Mouse (Mus musculus) cerebellum, adult 2 months (tissue): ENCODE measurements around the gene Alkbh2. TPM values are rescaled to one million over a fixed set of nuclear protein-coding genes. Genes with fewer than 3 reads are reported as not detected.
A peak's percentile ranks its signal among the peaks of the same experiment; 100 is the strongest.

Experiments used
- DNase-seq, 2 experiments: peaks; one replicate each; pipeline ENCODE4 v3.0.0; 2021
- H3K27ac ChIP-seq: fragments of 200-500 bp; 2 replicates; pipeline ENCODE4 v1.5.1; 2012; ENCODE audit warnings: low read length, control low read depth, inconsistent platforms; ENCODE audit not compliant: insufficient read depth
- H3K27me3 ChIP-seq: fragments of 200-500 bp; 2 replicates; pipeline ENCODE4 v1.6.1; 2012; ENCODE audit warnings: inconsistent platforms, mild to moderate bottlenecking, low read length, moderate library complexity; ENCODE audit not compliant: control insufficient read depth, insufficient read depth
- H3K4me1 ChIP-seq: fragments of 200-500 bp; 2 replicates; pipeline ENCODE4 v1.6.1; 2011; ENCODE audit warnings: low read length; ENCODE audit not compliant: control insufficient read depth, insufficient read depth
- H3K4me3 ChIP-seq: fragments of 200-500 bp; replicated peaks from 2 replicates; pipeline ENCODE3; 2011; ENCODE audit warnings: mild to moderate bottlenecking, low read depth, low read length, control low read depth; ENCODE audit not compliant: insufficient read depth
- CTCF ChIP-seq: fragments of 200-500 bp; IDR thresholded peaks from 2 replicates; pipeline ENCODE4 v1.5.1; 2011; ENCODE audit warnings: low read depth, mild to moderate bottlenecking, control low read depth, low read length, moderate library complexity, borderline replicate concordance; ENCODE audit not compliant: insufficient read depth
- POLR2A ChIP-seq: fragments of 200-500 bp; IDR thresholded peaks from 2 replicates; pipeline ENCODE4 v1.6.1; 2011; ENCODE audit warnings: low read length, control low read depth, borderline replicate concordance; ENCODE audit not compliant: insufficient read depth
- WGBS: fragments of 180-500 bp; shearing (Covaris S2); methylation state at CpG from one replicate; pipeline ENCODE4 v1.1.7; 2018; 5-methylcytosine and 5-hydroxymethylcytosine counted together
- polyA plus RNA-seq: library from polyadenylated mRNA; depleted of rRNA; stranded (reverse); fragments of >200 nt; gene quantifications from 2 replicates; pipeline ENCODE4 v1.2.3, GENCODE M21; 2012; rRNA removed

The Alkbh2 gene
- polyA plus RNA-seq, 1 experiment = 10.2 TPM

DNA sequence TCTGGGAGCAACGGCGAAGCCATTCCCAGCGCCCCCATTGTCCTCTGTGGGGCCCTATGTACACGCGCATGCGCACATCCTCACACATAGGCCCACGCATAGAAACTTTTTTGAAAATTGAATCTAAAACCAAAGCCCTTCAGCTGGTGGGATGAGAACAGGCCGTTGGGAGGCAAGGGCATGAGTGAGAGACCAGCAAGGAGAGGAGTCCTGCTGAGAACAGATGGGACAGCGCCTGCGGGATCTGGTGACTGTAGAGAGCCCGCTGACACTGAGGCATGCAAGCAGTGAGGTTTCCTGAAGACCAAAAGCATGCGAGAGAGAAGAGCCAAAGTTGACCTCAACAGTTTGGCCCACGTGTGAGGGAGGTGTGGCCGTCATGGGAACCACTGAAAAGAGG, 42.5 kb downstream of the Alkbh2 start:
- peaks cover 33% of the 10 kb centered on the region for H3K4me1 ChIP-seq
- 37% methylated on average over 14 of the region's 14 CpGs for WGBS
- no peaks in the 10 kb centered on the region for H3K27me3 ChIP-seq
- H3K4me3 ChIP-seq = no peak overlapping the region
- peak; percentile 71 to 77 for DNase-seq
- H3K27ac ChIP-seq = peak overlapping the region; percentile 53
- no peak for TF ChIP-seq CTCF
- TF ChIP-seq POLR2A = no peak

DNA sequence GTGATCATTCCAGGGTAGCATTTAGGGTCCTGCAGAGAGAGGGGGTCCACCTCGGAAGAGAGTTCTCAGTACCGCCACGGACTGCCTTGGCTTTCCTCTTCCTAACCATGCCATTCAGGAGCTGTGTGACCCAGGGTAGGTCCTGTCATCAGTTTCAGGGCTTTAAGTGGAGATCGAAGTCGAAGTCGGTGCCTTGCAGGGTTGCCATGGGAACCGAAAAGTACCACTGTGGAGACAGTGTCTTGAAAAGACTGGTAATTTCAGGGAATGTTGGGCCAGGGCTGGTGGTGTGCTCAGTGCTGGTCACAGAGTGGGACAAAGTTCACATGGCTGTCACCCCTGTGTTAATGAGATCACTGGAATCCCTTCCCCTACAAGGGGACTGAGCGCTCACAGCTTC, 51.0 kb downstream of the Alkbh2 start:
- H3K27me3 ChIP-seq = no peaks in the 10 kb centered on the region
- TF ChIP-seq CTCF (no peak), POLR2A (no peak)
- DNase-seq = no peak
- H3K4me1 ChIP-seq = peaks cover 9% of the 10 kb centered on the region
- no peak overlapping the region for H3K27ac ChIP-seq
- no peak overlapping the region for H3K4me3 ChIP-seq
- WGBS = 53% methylated on average over 8 of the region's 8 CpGs

Other genes with a start within 250 kb of the Alkbh2 start
- gene Coro1c, start 219.5 kb downstream of the Alkbh2 start, polyA plus RNA-seq = 90.2 and 94.1 TPM in 2 replicates
- 15.0 and 16.7 TPM in 2 replicates for gene Ssh1, start 134.3 kb downstream of the Alkbh2 start, polyA plus RNA-seq
- 51.3 and 63.2 TPM in 2 replicates for gene Dao, start 124.5 kb downstream of the Alkbh2 start, polyA plus RNA-seq
- 42.9 and 44.1 TPM in 2 replicates for gene Usp30, start 62.8 kb downstream of the Alkbh2 start, polyA plus RNA-seq
- gene Svop, start 36.6 kb downstream of the Alkbh2 start, polyA plus RNA-seq = 95.3 and 95.7 TPM in 2 replicates
- 4.3 and 4.6 TPM in 2 replicates for gene Ung, start 2.2 kb upstream of the Alkbh2 start, polyA plus RNA-seq
- 4.6 and 5.2 TPM in 2 replicates for gene Acacb, start 18.3 kb upstream of the Alkbh2 start, polyA plus RNA-seq
- not detected in 2 replicates for gene Foxn4, start 145.6 kb upstream of the Alkbh2 start, polyA plus RNA-seq
- gene Myo1h, start 160.9 kb upstream of the Alkbh2 start, polyA plus RNA-seq = 0.67 and 0.69 TPM in 2 replicates